Mouse (Mus musculus): ENCODE results near the gene Ube2h. TPM values are rescaled to one million over a fixed set of nuclear protein-coding genes. Genes with fewer than 3 reads are reported as not detected.
A peak's percentile ranks its signal among the peaks of the same experiment; 100 is the strongest.

Ube2h gene
- total RNA-seq, 2 experiments from 2014 or later, result 26.8 to 36.9 TPM

DNA sequence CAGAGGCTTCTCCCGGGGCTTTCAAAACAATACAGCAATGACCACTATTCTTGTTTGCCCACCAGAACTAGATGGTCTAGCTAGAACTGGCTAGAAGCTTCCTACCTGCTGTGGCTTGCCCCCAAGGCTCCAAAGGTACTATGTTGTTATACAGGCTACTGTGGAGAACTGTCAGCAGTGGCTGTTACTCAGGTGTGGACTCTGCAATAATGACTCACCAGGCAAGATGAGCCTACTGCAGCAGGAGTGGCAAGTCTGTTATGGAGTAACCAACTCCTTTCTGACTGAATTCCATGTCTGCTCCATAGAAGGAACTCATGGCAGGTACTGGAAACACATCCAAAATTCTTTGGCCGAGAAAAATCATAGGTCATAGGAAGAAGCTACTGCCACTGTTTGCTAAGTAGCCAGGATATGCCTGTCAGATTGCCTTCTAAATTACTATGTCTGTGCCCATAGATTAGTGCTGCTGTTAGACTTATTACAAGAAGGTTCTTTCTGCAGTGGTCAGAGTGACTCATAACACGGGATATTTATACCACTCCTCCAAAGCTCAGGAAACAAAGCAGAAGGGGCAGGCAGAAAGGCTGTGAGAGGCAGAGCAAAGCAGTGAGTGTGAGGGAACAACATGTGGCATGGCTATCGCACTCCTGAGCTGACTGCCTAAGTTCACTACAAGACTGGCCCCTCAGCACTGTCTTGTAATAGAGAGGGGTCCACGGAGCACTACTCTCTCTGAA, 51.9 kb downstream of the Ube2h start:
- no peak for ATAC-seq (replicated peaks; ENCODE audit: low FRiP score, poor library complexity, severe bottlenecking)

- ATAC-seq (replicated peaks; ENCODE audit: low FRiP score, poor library complexity, severe bottlenecking), result no peak
Measured at GRCm38 (mm10) chr6:30248708-30249107, 55.6 kb downstream of the Ube2h start.

GRCm38 (mm10) chr6:30245940-30246339, 58.4 kb downstream of the Ube2h start:
- ATAC-seq (replicated peaks; ENCODE audit: low FRiP score, poor library complexity, severe bottlenecking), result no peak

- no peak for ATAC-seq (replicated peaks; ENCODE audit: low FRiP score, poor library complexity, severe bottlenecking)
Measured at GRCm38 (mm10) chr6:30245397-30245796, 58.9 kb downstream of the Ube2h start.

GRCm38 (mm10) chr6:30243347-30244007, 60.9 kb downstream of the Ube2h start:
- ATAC-seq (replicated peaks; ENCODE audit: low FRiP score, poor library complexity, severe bottlenecking), result no peak

DNA sequence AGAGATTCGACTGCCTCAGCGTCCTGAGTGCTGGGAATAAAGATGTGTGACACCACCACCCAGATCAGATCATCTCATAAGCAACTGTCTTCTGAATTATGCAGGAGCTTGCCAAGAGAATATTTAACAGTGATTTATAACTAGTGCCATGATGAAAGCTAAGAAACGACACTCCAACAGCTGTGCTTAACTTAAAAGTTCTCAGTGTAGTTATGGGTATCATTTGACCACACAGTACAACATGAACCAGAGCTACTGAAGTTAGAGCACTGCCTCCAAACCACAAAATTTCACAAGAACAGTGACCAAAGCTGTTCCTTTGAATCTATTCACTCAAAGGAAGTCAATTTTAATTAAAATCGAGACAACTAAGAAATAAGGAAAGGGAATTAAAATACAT, 61.4 kb downstream of the Ube2h start:
- no peak for ATAC-seq (replicated peaks; ENCODE audit: low FRiP score, poor library complexity, severe bottlenecking)

- ATAC-seq (replicated peaks; ENCODE audit: low FRiP score, poor library complexity, severe bottlenecking), result no peak
Measured at GRCm38 (mm10) chr6:30240105-30240504, 64.2 kb downstream of the Ube2h start.

DNA sequence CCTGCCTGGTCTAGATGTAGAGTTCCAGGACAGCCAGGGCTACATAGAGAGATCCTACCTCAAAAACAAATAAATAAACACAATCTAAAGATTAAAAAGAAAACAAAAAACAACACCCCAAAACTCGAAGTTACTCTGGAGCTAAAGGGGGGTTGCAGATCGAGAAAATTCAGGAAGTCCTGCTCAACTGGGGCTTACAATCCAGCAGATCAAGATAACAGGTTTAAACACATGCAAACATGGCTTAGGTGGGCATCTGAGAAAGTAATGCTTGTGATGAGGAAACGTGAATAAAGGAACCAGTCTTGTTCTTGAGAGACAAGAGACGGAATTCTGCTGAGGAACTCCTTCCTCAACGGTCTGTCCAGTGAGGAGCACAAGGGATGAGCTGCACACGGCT, 65.1 kb downstream of the Ube2h start:
- ATAC-seq (replicated peaks; ENCODE audit: low FRiP score, poor library complexity, severe bottlenecking), result no peak

- ATAC-seq (replicated peaks; ENCODE audit: low FRiP score, poor library complexity, severe bottlenecking), result no peak
Measured at GRCm38 (mm10) chr6:30238079-30238478, 66.3 kb downstream of the Ube2h start.

DNA sequence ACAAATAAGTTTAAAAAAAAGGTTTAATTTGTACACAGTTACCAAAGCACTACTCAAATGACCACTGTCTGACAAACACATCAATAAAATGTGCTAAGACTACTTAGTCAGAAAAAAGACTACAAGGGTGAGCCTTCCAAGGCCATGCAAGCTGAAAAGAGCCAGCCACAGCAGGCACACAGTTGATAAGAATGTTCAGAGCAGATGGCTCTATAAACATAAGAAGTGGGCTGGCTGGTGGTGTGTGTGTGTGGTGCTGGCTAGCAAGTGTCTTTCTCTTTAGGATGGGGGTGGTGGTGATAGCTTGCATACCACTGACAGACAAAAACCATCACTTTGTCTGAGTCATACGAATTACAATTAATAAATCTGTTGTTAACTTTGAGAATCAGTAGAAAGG, 67.8 kb downstream of the Ube2h start:
- ATAC-seq (replicated peaks; ENCODE audit: low FRiP score, poor library complexity, severe bottlenecking), result no peak; the same call in 1 of the 2 replicates

GRCm38 (mm10) chr6:30231758-30232293, 72.5 kb downstream of the Ube2h start:
- no peak for ATAC-seq (replicated peaks; ENCODE audit: low FRiP score, poor library complexity, severe bottlenecking)

DNA sequence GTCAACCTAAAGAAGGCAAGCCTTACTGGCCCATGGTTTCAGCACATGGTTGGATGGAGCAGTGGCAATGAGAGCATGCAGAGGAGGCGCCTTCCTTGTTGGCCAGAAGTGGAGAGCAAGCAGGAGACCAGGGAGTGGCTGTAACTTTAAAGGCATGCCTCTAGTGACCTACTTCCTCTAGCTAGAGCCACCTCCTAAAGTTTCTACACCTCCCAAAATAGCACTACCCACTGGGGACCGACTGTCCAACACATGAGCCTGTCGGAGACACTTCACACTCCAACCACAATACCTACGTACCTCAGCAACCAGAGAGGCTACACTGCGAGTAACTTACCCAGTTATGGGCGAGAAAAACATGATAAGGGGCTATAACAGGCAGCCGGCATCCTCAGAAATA, 74.1 kb downstream of the Ube2h start:
- ATAC-seq (replicated peaks; ENCODE audit: low FRiP score, poor library complexity, severe bottlenecking), result no peak

- no peak for ATAC-seq (replicated peaks; ENCODE audit: low FRiP score, poor library complexity, severe bottlenecking)
Measured at GRCm38 (mm10) chr6:30228921-30229320, 75.4 kb downstream of the Ube2h start.

- 0 out of 2 replicates have a peak, but pooled peaks have one; percentile 36 for ATAC-seq (replicated peaks; ENCODE audit: low FRiP score, poor library complexity, severe bottlenecking)
Measured at GRCm38 (mm10) chr6:30228353-30228752, 76.0 kb downstream of the Ube2h start.

DNA sequence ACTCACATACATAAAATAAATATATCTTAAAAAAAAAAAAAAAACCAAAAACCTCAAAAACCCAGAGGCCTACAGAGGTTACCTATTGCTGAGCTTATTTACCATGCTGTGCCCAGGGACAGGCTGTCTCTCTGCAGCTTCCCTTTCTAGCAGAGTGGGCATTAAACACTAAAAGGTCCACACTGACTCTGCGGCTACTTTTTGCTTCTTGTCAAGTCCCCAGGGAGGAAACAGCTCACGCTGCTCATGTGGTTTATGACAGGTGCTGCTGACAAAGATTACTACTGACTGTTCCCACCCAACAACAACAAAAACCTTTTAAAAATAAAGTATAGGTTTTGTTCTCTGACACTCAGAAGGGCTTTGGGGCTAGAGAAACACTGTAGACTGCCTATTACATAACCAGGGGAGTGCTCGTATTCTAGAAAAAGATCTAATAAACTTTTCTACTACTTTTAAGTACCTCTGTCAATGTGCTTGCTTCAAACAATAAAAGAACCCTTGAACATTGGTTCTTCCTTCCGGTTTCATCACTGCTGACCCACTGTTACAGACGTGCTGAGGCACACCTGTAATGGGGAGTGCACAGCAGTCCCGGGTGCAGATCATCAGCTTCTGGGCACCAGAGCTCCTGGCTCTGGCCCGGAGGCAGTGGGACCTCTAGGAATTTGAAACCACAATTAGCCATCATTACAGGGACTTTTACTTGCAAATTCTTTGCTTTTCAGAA, 77.2 kb downstream of the Ube2h start:
- ATAC-seq (replicated peaks; ENCODE audit: low FRiP score, poor library complexity, severe bottlenecking), result no peak

DNA sequence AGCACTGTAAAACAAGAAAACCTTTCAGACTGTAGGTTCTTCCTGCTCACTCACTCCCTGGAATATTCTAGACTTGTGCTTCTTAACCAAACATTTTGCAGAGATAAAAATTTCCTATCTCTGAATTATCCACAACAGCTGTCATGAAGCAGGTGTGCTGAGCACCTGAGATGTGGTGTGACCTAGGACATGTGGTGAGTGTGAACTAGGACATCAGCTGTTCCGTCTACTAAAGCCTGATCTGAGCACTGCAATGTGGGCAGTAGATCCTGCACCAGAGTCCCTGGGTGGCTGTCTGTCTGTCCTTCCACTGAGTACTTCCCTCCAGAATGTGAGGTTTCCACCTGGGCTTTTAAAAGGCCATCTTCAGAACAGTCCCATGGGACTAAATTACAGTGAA, 79.6 kb downstream of the Ube2h start:
- ATAC-seq (replicated peaks; ENCODE audit: low FRiP score, poor library complexity, severe bottlenecking), result no peak

- no peak for ATAC-seq (replicated peaks; ENCODE audit: low FRiP score, poor library complexity, severe bottlenecking)
Measured at GRCm38 (mm10) chr6:30222321-30222720, 82.0 kb downstream of the Ube2h start.

- ATAC-seq (replicated peaks; ENCODE audit: low FRiP score, poor library complexity, severe bottlenecking), result no peak
Measured at GRCm38 (mm10) chr6:30217581-30217980, 86.8 kb downstream of the Ube2h start.

DNA sequence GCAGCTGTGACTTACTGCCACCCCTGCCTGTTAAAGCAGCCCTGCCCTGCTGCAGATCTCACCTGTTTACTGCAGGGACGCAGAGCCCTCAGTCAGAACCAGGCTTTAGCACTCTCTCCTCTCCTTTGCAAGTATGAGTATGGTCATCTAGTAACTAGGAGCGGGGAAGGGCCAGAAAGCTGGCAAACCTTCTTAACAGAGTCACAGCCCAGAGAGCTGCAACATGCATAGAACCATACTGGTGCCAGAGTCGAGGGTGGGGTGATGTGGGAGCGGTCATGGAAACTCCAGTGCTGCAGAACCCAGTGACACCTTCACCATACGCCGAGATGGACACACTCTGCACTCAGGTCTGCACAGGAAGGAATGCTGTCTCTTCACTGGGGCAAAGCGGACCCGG, 91.9 kb downstream of the Ube2h start:
- ATAC-seq (replicated peaks; ENCODE audit: low FRiP score, poor library complexity, severe bottlenecking), result no peak

GRCm38 (mm10) chr6:30211641-30212455, 92.5 kb downstream of the Ube2h start:
- no peak for ATAC-seq (replicated peaks; ENCODE audit: low FRiP score, poor library complexity, severe bottlenecking)

Data from erythroid progenitor cell, adult 5-6 weeks (primary cell).